Mouse (Mus musculus) stomach, postnatal 0 days (tissue): ENCODE results near the gene Gm42791. TPM values are rescaled to one million over a fixed set of nuclear protein-coding genes. Genes with fewer than 3 reads are reported as not detected.
A peak's percentile ranks its signal among the peaks of the same experiment; 100 is the strongest.

Source experiments
- ATAC-seq: fragments of 200-750 bp; cut with Nextera tagmentation; 2 replicates; pipeline ENCODE4 v1.8.0; 2017; ENCODE audit not compliant: low FRiP score, low TSS enrichment
- DNase-seq: peaks from one replicate; pipeline ENCODE4 v3.0.0-alpha.2; 2016; ENCODE audit warnings: low spot score
- H3K27ac ChIP-seq: fragments of 300-500 bp; sonication (generic); replicated peaks from 2 replicates; pipeline ENCODE4 v1.5.1; 2014; ENCODE audit warnings: mild to moderate bottlenecking, control low read depth
- H3K27me3 ChIP-seq: fragments of 300-500 bp; sonication (generic); 2 replicates; pipeline ENCODE4 v1.6.1; 2014; ENCODE audit warnings: low read length; ENCODE audit not compliant: control insufficient read depth, insufficient read depth
- H3K36me3 ChIP-seq: fragments of 300-500 bp; sonication (generic); 2 replicates; pipeline ENCODE4 v1.6.1; 2014; ENCODE audit warnings: low read length, mixed read lengths; ENCODE audit not compliant: control insufficient read depth, insufficient read depth
- H3K4me1 ChIP-seq: fragments of 300-500 bp; sonication (generic); replicated peaks from 2 replicates; pipeline ENCODE4 v1.6.1; 2014; ENCODE audit warnings: antibody characterized with exemption; ENCODE audit not compliant: control insufficient read depth, insufficient read depth
- H3K4me2 ChIP-seq: fragments of 300-500 bp; sonication (generic); replicated peaks from 2 replicates; pipeline ENCODE4 v1.6.1; 2014; ENCODE audit warnings: low read depth, mild to moderate bottlenecking, control low read depth, moderate library complexity
- H3K4me3 ChIP-seq: fragments of 300-500 bp; sonication (generic); 2 replicates; pipeline ENCODE4 v1.5.1; 2014; ENCODE audit warnings: low read depth, low read length, control low read depth
- H3K9ac ChIP-seq: fragments of 300-500 bp; sonication (generic); 2 replicates; pipeline ENCODE4 v1.6.1; 2014; ENCODE audit warnings: mild to moderate bottlenecking, low read length, control low read depth, mixed read lengths
- H3K9me3 ChIP-seq: fragments of 300-500 bp; sonication (generic); 2 replicates; pipeline ENCODE4 v1.6.1; 2016; ENCODE audit warnings: low read length; ENCODE audit not compliant: control insufficient read depth
- CTCF ChIP-seq: IDR thresholded peaks from 2 replicates; pipeline ENCODE4 v1.5.1; 2016; ENCODE audit warnings: antibody characterized with exemption, low read depth, mild to moderate bottlenecking, moderate library complexity
- EP300 ChIP-seq: optimal IDR thresholded peaks from 2 replicates; pipeline ENCODE3; 2016; ENCODE audit warnings: antibody characterized with exemption
- WGBS: fragments of 180-500 bp; shearing (Covaris S2); extraction: QIAGEN DNeasy Blood & Tissue Kit; methylation state at CpG from one replicate; pipeline ENCODE4 v1.1.7; 2014; 5-methylcytosine and 5-hydroxymethylcytosine counted together
- polyA plus RNA-seq: library from polyadenylated mRNA; unstranded; fragments of >200 nt; fragmentation: Nextera tagmentation; extraction: Ambion mirVana; gene quantifications from 2 replicates; pipeline ENCODE4 v1.2.1, GENCODE M21; 2015

The Gm42791 gene
- polyA plus RNA-seq, 1 experiment from 2014 or later: 0.99 TPM

DNA sequence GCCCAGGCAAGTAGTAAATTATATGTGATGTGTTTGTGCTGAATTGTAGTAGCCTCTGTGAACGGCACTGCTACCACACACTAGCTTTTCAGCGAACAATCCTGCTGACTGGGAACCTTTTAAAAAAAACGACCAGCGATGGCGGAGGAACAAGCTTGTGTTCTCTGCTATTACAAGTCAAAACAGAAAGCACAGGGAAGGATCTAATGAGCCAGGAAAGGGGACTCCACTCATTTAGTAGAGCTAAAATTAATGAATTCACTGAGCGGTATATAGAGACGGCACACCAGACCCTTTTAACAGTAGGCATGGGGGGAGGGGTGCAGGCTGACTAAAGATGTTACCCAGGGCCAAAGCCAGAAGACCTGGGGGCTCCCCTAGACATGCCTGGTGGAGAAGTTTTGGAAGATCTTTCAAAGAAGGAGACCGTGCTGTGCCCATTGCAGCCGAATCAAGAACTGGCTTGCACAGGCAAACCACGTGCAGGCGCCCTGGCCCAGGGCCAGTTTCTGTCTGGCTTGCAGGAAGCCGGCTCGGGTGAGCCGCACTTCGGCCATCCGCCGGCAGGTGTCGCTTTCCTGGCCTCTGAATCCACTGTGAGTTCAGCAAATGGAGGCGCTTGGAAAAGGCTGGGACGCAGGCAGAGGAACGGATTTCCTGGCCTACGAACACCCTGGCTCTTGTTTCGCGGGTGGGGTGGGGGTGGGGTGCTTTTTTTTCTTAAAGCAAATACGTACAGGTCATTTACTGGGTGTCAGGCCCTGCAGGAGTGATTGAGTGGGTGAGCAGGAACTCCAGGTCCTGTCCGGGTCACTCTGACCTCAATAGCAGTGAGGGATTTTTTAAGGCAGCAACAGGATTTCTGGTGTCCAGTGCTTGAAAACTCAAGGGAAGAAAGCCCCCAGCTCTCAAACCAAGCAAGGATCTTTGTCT is 11.7 kb upstream of the Gm42791 start:
- H3K4me1 ChIP-seq: 0 out of 2 replicates have a peak, but pooled peaks cover 5% of the 10 kb centered on the region
- peak overlapping the region; percentile 89 for H3K27ac ChIP-seq
- H3K9me3 ChIP-seq: no peaks in the 10 kb centered on the region
- TF ChIP-seq EP300: peak; percentile 86
- peak; percentile 95 for TF ChIP-seq CTCF
- DNase-seq (peak; percentile 100), ATAC-seq (peak; percentile 87)
- H3K36me3 ChIP-seq: no peaks in the 10 kb centered on the region
- no peaks in the 10 kb centered on the region for H3K27me3 ChIP-seq
- 4% methylated on average over 26 of the region's 26 CpGs for WGBS
- peak overlapping the region; percentile 31 for H3K4me3 ChIP-seq
- H3K9ac ChIP-seq: peak overlapping the region; percentile 56
- H3K4me2 ChIP-seq: peak overlapping the region; percentile 70

DNA sequence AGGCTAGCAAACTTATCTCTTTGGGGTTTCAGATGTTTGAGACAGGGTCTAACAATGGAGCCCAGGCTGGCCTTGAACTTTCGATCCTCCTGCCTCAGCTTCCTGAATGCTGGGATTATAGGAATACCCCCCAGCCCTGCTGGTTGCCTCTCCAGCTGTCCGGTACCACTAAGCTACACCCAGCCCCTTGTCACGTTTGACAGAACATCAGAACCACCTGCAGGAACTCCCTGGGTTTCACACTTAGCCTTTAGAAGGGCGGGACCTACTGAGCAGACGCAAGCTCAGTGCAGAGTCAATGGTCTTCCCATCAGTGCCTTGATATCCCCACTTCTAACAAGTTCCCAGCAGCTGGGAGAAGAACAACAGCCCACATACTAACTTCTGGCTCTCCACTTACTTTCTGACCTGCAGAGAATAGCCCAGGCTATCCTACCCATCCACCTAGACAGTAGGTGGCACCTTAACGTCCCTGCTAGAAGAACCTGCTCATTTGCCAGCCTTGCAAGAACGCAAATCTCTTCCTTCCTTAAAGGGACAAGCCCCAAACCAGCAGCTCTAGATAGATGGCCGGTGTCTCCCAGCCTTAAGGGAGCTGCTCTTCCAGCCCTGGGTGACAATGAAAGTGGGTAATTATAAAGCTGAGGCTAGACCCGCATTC is 10.9 kb upstream of the Gm42791 start:
- H3K27ac ChIP-seq: peak overlapping the region; percentile 89
- ATAC-seq: no peak
- H3K27me3 ChIP-seq: no peaks in the 10 kb centered on the region
- H3K36me3 ChIP-seq: no peaks in the 10 kb centered on the region
- H3K4me1 ChIP-seq: 0 out of 2 replicates have a peak, but pooled peaks cover 5% of the 10 kb centered on the region
- no peak overlapping the region; the same call in 1 of the 2 replicates for H3K9ac ChIP-seq
- DNase-seq: no peak
- peak overlapping the region; percentile 31; the same call in 1 of the 2 replicates for H3K4me3 ChIP-seq
- H3K9me3 ChIP-seq: no peaks in the 10 kb centered on the region
- 49% methylated on average over 9 of the region's 9 CpGs for WGBS
- TF ChIP-seq CTCF: no peak
- TF ChIP-seq EP300: no peak
- peak overlapping the region; percentile 70 for H3K4me2 ChIP-seq

GRCm38 (mm10) chr5:149005083-149005482 is 10.1 kb upstream of the Gm42791 start:
- ATAC-seq (no peak), DNase-seq (no peak)
- Histone ChIP-seq H3K4me2 (no peak overlapping the region), H3K4me1 (0 out of 2 replicates have a peak, but pooled peaks cover 5% of the 10 kb centered on the region), H3K4me3 (no peak overlapping the region), H3K36me3 (no peaks in the 10 kb centered on the region), H3K27ac (no peak overlapping the region), H3K9me3 (no peaks in the 10 kb centered on the region), H3K9ac (no peak overlapping the region), H3K27me3 (no peaks in the 10 kb centered on the region)
- TF ChIP-seq CTCF (no peak), EP300 (no peak)
- 49% methylated on average over 9 of the region's 9 CpGs for WGBS

DNA sequence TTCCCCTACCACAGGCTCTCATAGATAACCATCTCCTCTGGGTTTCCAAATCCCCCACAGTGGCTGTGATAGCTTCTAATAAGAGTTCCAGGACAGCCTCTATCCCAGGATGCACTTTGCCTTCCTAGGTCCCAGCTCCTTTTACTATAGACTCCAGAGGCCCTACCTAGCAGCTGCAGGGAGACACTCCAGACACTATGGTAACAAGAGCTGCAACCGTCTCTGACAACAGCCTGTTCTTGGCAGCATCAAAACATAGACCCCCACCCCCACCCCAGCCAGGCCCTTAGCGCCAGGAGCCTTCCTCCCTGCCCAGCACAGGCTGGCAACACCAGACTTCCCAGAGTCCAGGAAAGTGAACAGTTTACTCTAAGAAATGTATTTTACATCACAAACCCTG is 8.2 kb upstream of the Gm42791 start:
- peak overlapping the region; percentile 79; the same call in 1 of the 2 replicates for H3K27ac ChIP-seq
- H3K9ac ChIP-seq: no peak overlapping the region
- no peak overlapping the region for H3K4me3 ChIP-seq
- 41% methylated on average over 2 of the region's 2 CpGs for WGBS
- no peak for ATAC-seq
- DNase-seq: no peak
- no peak overlapping the region for H3K4me2 ChIP-seq
- TF ChIP-seq CTCF (no peak), EP300 (no peak)
- H3K9me3 ChIP-seq: no peaks in the 10 kb centered on the region
- no peaks in the 10 kb centered on the region for H3K36me3 ChIP-seq
- no peaks in the 10 kb centered on the region for H3K27me3 ChIP-seq
- H3K4me1 ChIP-seq: 0 out of 2 replicates have a peak, but pooled peaks cover 5% of the 10 kb centered on the region

- peak overlapping the region; percentile 79 for H3K27ac ChIP-seq
- H3K4me1 ChIP-seq: 0 out of 2 replicates have a peak, but pooled peaks cover 5% of the 10 kb centered on the region
- no peak overlapping the region for H3K9ac ChIP-seq
- TF ChIP-seq EP300: no peak
- no peak for TF ChIP-seq CTCF
- ATAC-seq (no peak), DNase-seq (no peak)
- H3K9me3 ChIP-seq: no peaks in the 10 kb centered on the region
- WGBS: 62% methylated on average over 6 of the region's 6 CpGs
- H3K36me3 ChIP-seq: no peaks in the 10 kb centered on the region
- no peaks in the 10 kb centered on the region for H3K27me3 ChIP-seq
- no peak overlapping the region for H3K4me2 ChIP-seq
- H3K4me3 ChIP-seq: no peak overlapping the region
Observed at GRCm38 (mm10) chr5:149002803-149003115, 7.8 kb upstream of the Gm42791 start.
